Mouse (Mus musculus) skeletal muscle tissue, postnatal 0 days (tissue): ENCODE measurements around the gene Fam210b. TPM values are rescaled to one million over a fixed set of nuclear protein-coding genes. Genes with fewer than 3 reads are reported as not detected.

Source experiments
- polyA plus RNA-seq: library from polyadenylated mRNA; unstranded; fragments of >200 nt; fragmentation: Nextera tagmentation; extraction: Ambion mirVana; gene quantifications from 2 replicates; pipeline ENCODE4 v1.2.1, GENCODE M21; 2015

The Fam210b gene
- 7.5 and 9.6 TPM in 2 replicates for polyA plus RNA-seq

GRCm38 (mm10) chr2:172345258-172345738, at the start of gene Fam210b:
Gene Fam210b, plus strand, starts transcription at chr2:172345565.

GRCm38 (mm10) chr2:172370411-172371223, 25.3 kb downstream of the Fam210b start, which contains the start of the genes Aurka and Cstf1:
Gene Aurka, minus strand, starts transcription at chr2:172370535.
Gene Cstf1, plus strand, starts transcription at chr2:172370681.

GRCm38 (mm10) chr2:172393391-172394051, 48.2 kb downstream of the Fam210b start, which contains the start of gene Cass4:
Gene Cass4, plus strand, starts transcription at chr2:172393794.

Other genes starting within 250 kb of the Fam210b start
- not detected in 2 replicates for gene Mc3r, start 97.1 kb upstream of the Fam210b start, polyA plus RNA-seq
- 15.2 and 16.5 TPM in 2 replicates for gene Aurka, start 25.0 kb downstream of the Fam210b start, polyA plus RNA-seq
- 22.3 and 24.0 TPM in 2 replicates for gene Cstf1, start 25.1 kb downstream of the Fam210b start, polyA plus RNA-seq
- 0.35 and 0.54 TPM in 2 replicates for gene Cass4, start 48.2 kb downstream of the Fam210b start, polyA plus RNA-seq
- 47.6 and 58.4 TPM in 2 replicates for gene Rtf2, start 95.0 kb downstream of the Fam210b start, polyA plus RNA-seq
- gene Gcnt7, start 113.0 kb downstream of the Fam210b start, polyA plus RNA-seq: 0.40 and 0.54 TPM in 2 replicates
- gene Fam209, start 127.0 kb downstream of the Fam210b start, polyA plus RNA-seq: 0.27 TPM in 1 of 2 replicates, not detected in the other
- 0.79 TPM in 1 of 2 replicates, not detected in the other for gene Tfap2c, start 204.0 kb downstream of the Fam210b start, polyA plus RNA-seq